Mouse (Mus musculus) splenic B cell, adult 2 months (primary cell): ENCODE data around the gene Cacnb4.

Experiments
- DNase-seq: peaks from one replicate; pipeline ENCODE4 v3.0.0-alpha.2; 2011; ENCODE audit warnings: low read depth, low spot score
- H3K27me3 ChIP-seq: 2 replicates; pipeline ENCODE4 v1.6.1; 2012; ENCODE audit warnings: mild to moderate bottlenecking, low read length, moderate library complexity, mixed read lengths; ENCODE audit not compliant: control insufficient read depth, poor library complexity, insufficient read depth, severe bottlenecking
- H3K36me3 ChIP-seq: 2 replicates; pipeline ENCODE4 v1.6.1; 2012; ENCODE audit warnings: mild to moderate bottlenecking, low read length, moderate library complexity, mixed read lengths; ENCODE audit not compliant: control insufficient read depth, poor library complexity, insufficient read depth, severe bottlenecking

Cacnb4 gene

DNA sequence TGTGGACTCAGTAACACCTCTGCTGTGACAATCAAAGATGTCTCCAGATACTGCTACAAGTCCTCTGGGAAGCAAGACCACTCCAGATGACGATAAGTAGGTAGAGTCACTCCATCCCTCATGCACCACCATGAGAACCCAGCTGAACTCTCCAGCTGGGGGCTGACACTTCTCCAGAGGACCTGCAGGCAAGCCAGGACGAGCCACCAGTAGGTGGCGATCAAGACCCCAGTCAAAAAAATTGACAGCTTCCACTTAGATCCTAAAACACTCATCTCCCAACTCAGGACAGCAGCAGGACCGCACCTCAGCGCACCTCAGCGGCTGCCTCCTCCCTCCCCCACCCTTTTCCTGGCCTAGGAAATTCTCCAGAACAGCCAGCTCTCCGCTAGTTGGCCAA lies 43.8 kb downstream of the Cacnb4 start:
- DNase-seq, result peak; percentile 43
- H3K27me3 ChIP-seq, result no peaks in the 10 kb centered on the region

GRCm38 (mm10) chr2:52628186-52628585 lies 48.4 kb downstream of the Cacnb4 start:
- no peaks in the 10 kb centered on the region for H3K27me3 ChIP-seq
- H3K36me3 ChIP-seq, result no peaks in the 10 kb centered on the region
- no peak for DNase-seq

More for the DNA sequence above, 43.8 kb downstream of the Cacnb4 start:
- no peaks in the 10 kb centered on the region for H3K36me3 ChIP-seq

DNA sequence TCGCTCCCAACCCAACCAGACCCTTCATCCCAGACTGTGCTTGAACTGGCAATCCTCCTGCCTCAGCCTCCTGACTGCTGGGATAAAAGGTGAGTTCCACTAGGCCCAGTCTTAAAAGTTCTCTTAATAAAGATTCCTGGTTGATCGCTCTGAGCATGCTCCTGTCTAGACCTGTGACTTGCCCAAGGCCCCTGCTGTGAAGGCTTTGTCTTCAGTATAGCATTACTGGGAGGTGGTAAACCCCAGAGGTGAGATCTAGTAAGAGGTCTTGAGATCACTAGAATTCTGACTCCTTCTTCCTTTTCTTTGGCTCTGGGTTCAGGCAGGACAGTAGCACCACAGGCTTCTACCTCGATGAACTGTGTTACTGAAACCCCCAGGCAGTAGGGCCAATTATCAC lies 50.4 kb downstream of the Cacnb4 start:
- DNase-seq, result no peak
- Histone ChIP-seq H3K27me3 (no peaks in the 10 kb centered on the region), H3K36me3 (no peaks in the 10 kb centered on the region)

DNA sequence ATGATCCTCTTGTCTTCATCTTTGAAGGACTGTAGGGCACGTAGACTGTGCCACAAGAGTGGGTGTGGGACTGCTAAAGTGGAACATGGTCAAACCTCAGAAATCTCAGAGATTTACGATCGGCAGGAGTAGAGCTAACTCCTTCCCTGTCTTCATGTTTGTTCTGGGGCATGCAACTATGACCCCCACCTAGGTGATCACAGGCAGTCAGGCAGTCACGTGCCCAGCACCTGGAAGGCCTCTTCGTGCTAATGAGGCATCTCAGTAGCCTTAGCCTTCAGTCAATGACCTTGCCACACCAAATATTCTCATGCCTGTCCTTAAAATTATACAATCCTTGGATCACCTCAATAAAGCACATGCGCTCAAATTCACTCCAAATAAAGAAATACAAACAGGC lies 50.9 kb downstream of the Cacnb4 start:
- DNase-seq, result no peak
- Histone ChIP-seq H3K27me3 (no peaks in the 10 kb centered on the region), H3K36me3 (no peaks in the 10 kb centered on the region)

DNA sequence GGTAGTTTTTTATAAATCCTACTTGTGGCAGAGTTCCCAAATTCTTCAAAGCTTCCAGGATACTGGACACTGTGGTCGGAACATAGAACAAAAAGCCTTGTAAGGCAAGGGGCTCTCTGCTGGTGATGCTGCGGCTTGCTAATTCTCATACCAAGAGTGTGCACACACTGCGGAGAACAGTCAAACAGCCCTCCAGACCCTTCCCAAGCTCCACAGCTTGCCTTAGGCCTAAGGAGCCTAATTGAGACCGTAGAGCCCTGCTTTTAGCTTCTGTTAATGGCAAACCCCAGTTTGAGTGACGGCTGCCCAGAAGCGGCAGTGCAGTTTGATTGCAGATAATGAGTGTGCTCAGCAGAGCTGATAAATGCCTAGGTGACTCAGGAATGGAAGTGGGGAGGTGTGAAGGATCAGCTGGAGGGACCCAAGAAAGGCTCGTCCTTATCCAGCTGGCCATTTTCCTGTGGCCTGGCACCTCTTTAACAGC lies 52.7 kb downstream of the Cacnb4 start:
- H3K27me3 ChIP-seq, result no peaks in the 10 kb centered on the region
- H3K36me3 ChIP-seq, result no peaks in the 10 kb centered on the region
- DNase-seq, result no peak

DNA sequence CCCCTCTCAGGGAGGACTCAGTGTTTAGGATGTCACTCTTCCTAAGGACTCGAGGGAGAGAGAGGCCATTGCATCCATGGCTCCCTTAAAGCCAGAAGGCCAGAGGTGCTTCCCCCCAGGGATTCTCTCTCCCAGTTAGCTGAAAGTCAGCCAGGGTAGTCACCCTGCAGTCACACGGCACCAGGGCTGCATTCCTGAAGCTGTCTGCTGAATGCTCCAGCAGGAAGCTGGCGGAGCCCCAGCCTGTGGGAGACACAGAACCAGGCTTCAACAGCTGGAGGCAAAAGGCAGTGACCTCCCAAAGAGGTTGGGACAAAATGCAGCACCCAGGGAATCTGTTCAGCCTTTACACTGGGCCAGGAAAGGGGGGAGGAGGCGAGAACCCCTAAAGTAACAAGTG lies 53.2 kb downstream of the Cacnb4 start:
- Histone ChIP-seq H3K36me3 (no peaks in the 10 kb centered on the region), H3K27me3 (no peaks in the 10 kb centered on the region)
- no peak for DNase-seq

DNA sequence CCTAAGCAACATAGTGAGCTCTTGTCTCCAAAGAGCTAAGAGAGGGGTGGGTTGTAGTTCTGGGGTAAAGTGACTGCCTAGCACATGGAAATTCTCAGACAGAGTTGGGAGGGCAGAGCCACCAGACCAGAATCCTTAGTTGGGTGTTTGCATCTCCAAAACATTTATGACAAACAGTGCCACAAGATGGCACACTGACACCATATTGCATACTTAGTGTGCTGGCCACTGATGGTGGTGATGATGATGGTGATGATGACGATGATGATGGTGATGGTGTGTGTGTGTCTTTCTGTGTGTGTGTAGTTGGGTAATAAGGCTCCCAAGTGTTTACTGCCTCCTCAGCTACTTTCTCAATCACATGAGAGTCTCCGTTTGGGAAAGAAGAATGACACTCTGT lies 54.0 kb downstream of the Cacnb4 start:
- H3K36me3 ChIP-seq, result no peaks in the 10 kb centered on the region
- no peaks in the 10 kb centered on the region for H3K27me3 ChIP-seq
- DNase-seq, result no peak

- no peaks in the 10 kb centered on the region for H3K27me3 ChIP-seq
- no peak for DNase-seq
- no peaks in the 10 kb centered on the region for H3K36me3 ChIP-seq
These were observed 57.1 kb downstream of the Cacnb4 start for GRCm38 (mm10) chr2:52619406-52619974.

DNA sequence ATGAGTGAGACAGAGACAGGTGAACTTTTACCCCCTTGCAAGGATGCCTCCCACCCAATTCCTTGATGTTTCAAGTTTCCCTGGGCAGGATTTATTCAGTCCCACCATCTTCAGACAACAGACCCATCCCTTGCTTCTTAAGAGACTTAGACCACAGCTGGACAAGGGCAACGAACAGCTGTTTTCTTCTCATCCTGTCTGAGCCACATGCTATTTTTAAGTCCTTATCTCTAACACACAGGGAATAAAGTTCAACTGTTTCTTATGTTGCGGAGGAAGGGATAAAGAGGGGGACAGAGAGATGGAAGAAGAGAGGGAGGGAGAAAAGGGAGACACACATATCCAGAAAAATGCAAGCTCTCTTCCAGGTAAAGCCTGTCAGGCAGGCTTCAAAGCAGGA lies 57.8 kb downstream of the Cacnb4 start:
- no peaks in the 10 kb centered on the region for H3K36me3 ChIP-seq
- DNase-seq, result no peak
- H3K27me3 ChIP-seq, result no peaks in the 10 kb centered on the region

GRCm38 (mm10) chr2:52615429-52615828 lies 61.2 kb downstream of the Cacnb4 start:
- Histone ChIP-seq H3K36me3 (no peaks in the 10 kb centered on the region), H3K27me3 (no peaks in the 10 kb centered on the region)
- no peak for DNase-seq

DNA sequence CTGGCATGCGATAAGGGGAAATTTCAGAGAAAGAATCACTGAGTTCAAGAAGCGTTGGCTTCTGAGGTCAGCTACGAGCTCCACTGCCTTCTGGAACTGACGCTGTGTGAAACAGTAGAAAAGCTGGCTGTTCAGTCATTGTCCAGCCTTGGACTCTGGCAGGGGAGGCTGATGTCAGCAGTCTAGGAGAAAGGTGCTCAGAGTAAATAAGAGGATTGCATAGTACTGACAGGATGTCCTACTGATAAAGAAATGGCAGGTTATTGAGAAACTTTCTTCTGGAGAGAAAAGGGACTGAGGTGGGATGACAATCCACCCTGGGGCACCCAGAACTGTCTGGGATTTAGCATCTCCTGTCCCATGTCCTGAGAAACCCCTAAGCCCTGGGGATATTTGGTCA lies 62.7 kb downstream of the Cacnb4 start:
- H3K27me3 ChIP-seq, result no peaks in the 10 kb centered on the region
- H3K36me3 ChIP-seq, result no peaks in the 10 kb centered on the region
- no peak for DNase-seq

DNA sequence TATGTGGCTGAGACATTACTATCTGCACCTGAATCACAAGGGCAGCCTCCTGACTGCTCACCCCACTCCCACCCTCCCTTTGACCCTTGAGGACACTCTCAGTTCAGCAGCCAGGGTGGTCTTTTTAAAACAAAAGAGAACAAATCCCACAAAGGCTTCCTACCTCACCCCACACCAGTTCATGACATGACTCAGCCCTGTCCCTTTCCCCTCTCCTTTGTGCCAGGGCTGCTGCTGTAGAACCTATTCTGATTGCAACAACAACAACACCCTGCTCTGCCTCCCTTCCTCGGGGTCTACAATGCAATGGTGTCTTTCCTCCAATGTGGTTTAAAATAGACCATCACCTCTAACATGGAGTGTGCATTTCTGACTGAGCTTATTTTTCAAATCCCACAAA lies 67.1 kb downstream of the Cacnb4 start:
- Histone ChIP-seq H3K27me3 (no peaks in the 10 kb centered on the region), H3K36me3 (no peaks in the 10 kb centered on the region)
- no peak for DNase-seq

DNA sequence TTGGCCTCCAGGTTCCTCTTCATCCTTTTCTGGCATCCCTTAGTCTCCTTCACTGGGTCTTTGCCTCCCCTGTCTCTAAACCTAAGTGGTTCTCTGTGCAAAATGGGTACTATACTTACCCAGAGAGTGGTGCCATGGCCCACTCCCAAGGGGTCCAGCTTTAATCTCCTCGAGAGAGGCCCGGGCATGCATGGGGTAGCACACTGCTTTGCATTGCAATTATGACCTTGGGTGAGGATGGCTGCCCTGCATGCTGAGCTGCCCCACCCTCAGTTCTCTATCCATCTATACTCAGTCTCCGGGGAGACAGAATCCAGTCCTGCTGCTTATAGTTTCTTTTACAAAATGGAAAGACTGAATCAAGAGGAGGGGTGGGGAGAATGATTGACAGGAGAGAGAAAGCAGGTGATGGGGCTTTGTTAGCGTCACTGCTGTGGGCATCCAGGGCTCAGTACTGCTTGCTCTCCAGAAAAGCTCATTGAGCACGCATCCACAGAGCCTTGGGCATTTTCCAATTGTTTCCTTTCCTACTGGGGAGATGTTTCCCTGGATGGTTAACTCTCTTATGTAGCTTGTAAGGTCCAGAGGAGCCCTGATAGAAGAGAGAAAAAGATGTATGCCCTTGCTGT lies 68.7 kb downstream of the Cacnb4 start:
- no peaks in the 10 kb centered on the region; the same call in 1 of the 2 replicates for H3K27me3 ChIP-seq
- DNase-seq, result no peak
- no peaks in the 10 kb centered on the region for H3K36me3 ChIP-seq

DNA sequence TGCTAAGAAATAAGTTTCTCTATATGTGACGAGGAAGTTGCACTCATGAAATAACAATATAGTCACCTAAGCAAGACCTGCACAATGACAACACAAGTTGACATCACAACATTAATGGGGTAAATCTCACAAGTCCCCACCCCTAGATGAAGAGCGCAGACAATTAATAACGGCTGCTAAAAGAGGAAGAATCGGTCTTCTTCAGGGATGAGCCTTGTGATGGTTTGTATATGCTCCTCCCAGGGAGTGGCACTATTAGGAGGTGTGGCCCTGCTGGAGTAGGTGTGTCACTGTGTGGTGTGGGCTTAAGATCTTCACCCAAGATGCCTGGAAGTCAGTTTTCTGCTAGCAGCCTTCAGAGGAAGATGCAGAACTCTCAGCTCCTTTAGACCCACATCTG lies 70.3 kb downstream of the Cacnb4 start:
- no peaks in the 10 kb centered on the region; the same call in 1 of the 2 replicates for H3K27me3 ChIP-seq
- no peak for DNase-seq
- H3K36me3 ChIP-seq, result no peaks in the 10 kb centered on the region

DNA sequence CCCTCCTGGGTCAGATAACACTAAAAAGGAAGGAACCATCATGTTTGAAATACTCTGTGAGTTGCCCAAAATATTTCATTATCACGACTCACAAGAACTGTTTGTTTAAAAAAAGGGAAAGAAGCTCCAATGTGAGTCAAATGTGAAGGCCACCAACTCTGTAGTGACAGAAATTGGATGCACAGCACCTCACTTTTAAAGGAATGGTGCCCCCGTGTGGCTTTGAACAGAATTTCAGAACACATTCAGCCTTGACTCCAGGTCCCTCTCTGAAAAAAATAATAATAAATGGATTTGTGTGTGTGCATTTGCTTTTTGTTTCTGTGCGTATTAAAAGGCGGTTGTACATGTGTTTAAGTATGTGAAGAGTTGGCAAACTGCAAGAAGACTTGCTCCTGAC lies 71.3 kb downstream of the Cacnb4 start:
- peak; percentile 61 for DNase-seq
- no peaks in the 10 kb centered on the region for H3K36me3 ChIP-seq
- H3K27me3 ChIP-seq, result no peaks in the 10 kb centered on the region; the same call in 1 of the 2 replicates

- no peaks in the 10 kb centered on the region for H3K36me3 ChIP-seq
- no peak for DNase-seq
- no peaks in the 10 kb centered on the region; the same call in 1 of the 2 replicates for H3K27me3 ChIP-seq
These were observed 72.0 kb downstream of the Cacnb4 start for GRCm38 (mm10) chr2:52604651-52605020.
